Mouse (Mus musculus) CH12.LX (cell line): ENCODE results near the gene Fbp1.

ENCODE experiments used
- BHLHE40 ChIP-seq: IDR thresholded peaks from 2 replicates; pipeline ENCODE4 v1.6.1; 2011; ENCODE audit warnings: mild to moderate bottlenecking, low read depth, low read length, improper control_type of control experiment
- CHD2 ChIP-seq: IDR thresholded peaks from 2 replicates; pipeline ENCODE4 v1.6.1; 2011; ENCODE audit warnings: low read length, improper control_type of control experiment
- CTCF ChIP-seq, 2 experiments: IDR thresholded peaks in 1 of 2; conservative IDR thresholded peaks in 1 of 2; 2 replicates each; pipeline ENCODE4 v1.5.1; 2011 to 2012; ENCODE audit warnings: low read depth in 2 of 2, low read length in 2 of 2, improper control_type of control experiment in 1 of 2, inconsistent platforms in 1 of 2, mild to moderate bottlenecking in 1 of 2, moderate library complexity in 1 of 2
- EP300 ChIP-seq: IDR thresholded peaks from 2 replicates; pipeline ENCODE4 v1.6.1; 2011; ENCODE audit warnings: low read length, improper control_type of control experiment
- IRF4 ChIP-seq: IDR thresholded peaks from 2 replicates; pipeline ENCODE4 v1.6.1; 2014; ENCODE audit warnings: low read depth, mild to moderate bottlenecking, inconsistent platforms, low read length, improper control_type of control experiment
- MAFK ChIP-seq: IDR thresholded peaks from 2 replicates; pipeline ENCODE4 v1.6.1; 2011; ENCODE audit warnings: low read length, improper control_type of control experiment; ENCODE audit not compliant: insufficient replicate concordance
- MAX ChIP-seq: IDR thresholded peaks from 2 replicates; pipeline ENCODE4 v1.6.1; 2011; ENCODE audit warnings: low read length, improper control_type of control experiment
- NRF1 ChIP-seq: IDR thresholded peaks from 2 replicates; pipeline ENCODE4 v1.6.1; 2014; ENCODE audit warnings: low read depth, mild to moderate bottlenecking, inconsistent platforms, low read length, improper control_type of control experiment, moderate library complexity
- POLR2A ChIP-seq: IDR thresholded peaks from 2 replicates; pipeline ENCODE4 v1.6.1; 2011; ENCODE audit warnings: low read depth, mild to moderate bottlenecking, improper control_type of control experiment, low read length
- SIN3A ChIP-seq: IDR thresholded peaks from 2 replicates; pipeline ENCODE4 v1.6.1; 2012; ENCODE audit warnings: low read length, improper control_type of control experiment, inconsistent platforms
- TBP ChIP-seq: conservative IDR thresholded peaks from 2 replicates; pipeline ENCODE4 v1.6.1; 2011; ENCODE audit warnings: low read depth, low read length, improper control_type of control experiment
- TCF12 ChIP-seq: IDR thresholded peaks from 2 replicates; pipeline ENCODE4 v1.6.1; 2014; ENCODE audit warnings: low read depth, mild to moderate bottlenecking, inconsistent platforms, low read length, improper control_type of control experiment
- USF2 ChIP-seq: conservative IDR thresholded peaks from 2 replicates; pipeline ENCODE4 v1.6.1; 2011; ENCODE audit warnings: low read depth, low read length, improper control_type of control experiment
- ZKSCAN1 ChIP-seq: IDR thresholded peaks from 2 replicates; pipeline ENCODE4 v1.6.1; 2012; ENCODE audit warnings: low read depth, inconsistent platforms, low read length, improper control_type of control experiment, borderline replicate concordance

DNA sequence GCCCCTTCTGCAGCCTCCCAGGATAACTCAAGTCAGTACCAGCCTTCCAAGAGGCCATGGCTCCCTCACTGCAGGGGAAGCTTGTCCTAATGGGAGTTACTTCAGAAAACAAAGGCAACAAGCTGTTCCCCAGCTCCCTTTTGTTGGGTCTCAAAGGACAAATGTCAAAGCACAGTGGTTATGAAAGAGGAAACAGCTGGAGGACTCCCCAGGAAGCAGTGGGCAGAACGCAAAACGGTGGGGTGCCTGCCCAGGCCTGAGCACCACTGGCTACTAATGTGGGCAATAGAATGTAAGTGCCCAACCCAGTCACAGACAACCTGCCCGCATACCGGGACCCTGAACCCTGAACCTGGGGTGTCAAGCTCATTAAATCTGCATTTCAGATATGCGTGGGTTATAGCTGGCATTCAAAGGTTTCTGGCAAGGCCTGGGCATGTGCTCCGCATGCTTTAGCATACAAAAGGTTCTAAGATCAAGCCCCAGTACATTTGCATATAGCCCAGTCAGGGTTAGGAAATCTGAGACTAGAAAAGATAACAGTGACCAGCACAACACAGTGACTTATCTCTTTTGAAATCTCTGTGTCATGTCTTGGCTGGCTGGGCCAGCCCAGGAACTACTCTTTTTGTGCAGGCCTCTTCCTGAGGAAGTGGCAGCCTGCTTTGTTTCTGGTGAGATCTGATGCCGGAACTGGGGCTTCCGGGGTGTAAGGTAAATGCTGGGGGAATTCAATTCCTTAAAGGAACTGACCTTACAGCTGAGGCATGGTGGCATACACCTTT, 8.1 kb downstream of the Fbp1 start:
- TF ChIP-seq EP300 (no peak), TCF12 (no peak), POLR2A (no peak), ZKSCAN1 (no peak), IRF4 (no peak), MAX (no peak), USF2 (no peak), CTCF (conservative IDR thresholded peaks at IDR 0.05 in 1 of 2, IDR thresholded peaks at IDR 0.05 in 1 of 2; ENCODE audit: low read depth in 2 of 2, low read length in 2 of 2) (no peak), NRF1 (no peak), BHLHE40 (no peak), SIN3A (no peak), CHD2 (no peak), MAFK (no peak), TBP (no peak)
